Mouse (Mus musculus): ENCODE results near the gene Hsd17b13. TPM values are rescaled to one million over a fixed set of nuclear protein-coding genes. Genes with fewer than 3 reads are reported as not detected.

The Hsd17b13 gene
- polyA plus RNA-seq, 1 experiment from 2014 or later, result not detected

GRCm38 (mm10) chr5:103926398-103926797, 50.8 kb downstream of the Hsd17b13 start:
- H3K4me3 ChIP-seq (ENCODE audit: low read depth, low read length), result no peak overlapping the region
- no peaks in the 10 kb centered on the region for H3K36me3 ChIP-seq (ENCODE audit: control insufficient read depth, insufficient read depth, low read length)
- 71% methylated on average over 12 of the region's 12 CpGs for WGBS
- no peaks in the 10 kb centered on the region for H3K27me3 ChIP-seq (ENCODE audit: control insufficient read depth, insufficient read depth, low read length)
- DNase-seq (ENCODE audit: low spot score) (peak; percentile 58), ATAC-seq (ENCODE audit: insufficient number of reproducible peaks, low FRiP score, low TSS enrichment, low read depth) (no peak)
- H3K4me1 ChIP-seq (ENCODE audit: control insufficient read depth, insufficient read depth, low read length), result no peaks in the 10 kb centered on the region
- H3K27ac ChIP-seq (replicated peaks; ENCODE audit: low read depth, low read length), result no peak overlapping the region
- no peaks in the 10 kb centered on the region for H3K9me3 ChIP-seq (ENCODE audit: control insufficient read depth, low read length)
- H3K4me2 ChIP-seq (ENCODE audit: low read depth, severe bottlenecking), result no peak overlapping the region
- no peak overlapping the region for H3K9ac ChIP-seq (ENCODE audit: low read length)

- Histone ChIP-seq H3K4me2 (ENCODE audit: low read depth, severe bottlenecking) (no peak overlapping the region), H3K9ac (ENCODE audit: low read length) (no peak overlapping the region), H3K9me3 (ENCODE audit: control insufficient read depth, low read length) (no peaks in the 10 kb centered on the region), H3K36me3 (ENCODE audit: control insufficient read depth, insufficient read depth, low read length) (no peaks in the 10 kb centered on the region), H3K27ac (replicated peaks; ENCODE audit: low read depth, low read length) (no peak overlapping the region), H3K27me3 (ENCODE audit: control insufficient read depth, insufficient read depth, low read length) (no peaks in the 10 kb centered on the region), H3K4me3 (ENCODE audit: low read depth, low read length) (no peak overlapping the region), H3K4me1 (ENCODE audit: control insufficient read depth, insufficient read depth, low read length) (no peaks in the 10 kb centered on the region)
- WGBS, result 90% methylated on average over 2 of the region's 2 CpGs
- no peak for ATAC-seq (ENCODE audit: insufficient number of reproducible peaks, low FRiP score, low TSS enrichment, low read depth)
- DNase-seq (ENCODE audit: low spot score), result no peak
Observed at GRCm38 (mm10) chr5:103923755-103924154, 53.5 kb downstream of the Hsd17b13 start.

DNA sequence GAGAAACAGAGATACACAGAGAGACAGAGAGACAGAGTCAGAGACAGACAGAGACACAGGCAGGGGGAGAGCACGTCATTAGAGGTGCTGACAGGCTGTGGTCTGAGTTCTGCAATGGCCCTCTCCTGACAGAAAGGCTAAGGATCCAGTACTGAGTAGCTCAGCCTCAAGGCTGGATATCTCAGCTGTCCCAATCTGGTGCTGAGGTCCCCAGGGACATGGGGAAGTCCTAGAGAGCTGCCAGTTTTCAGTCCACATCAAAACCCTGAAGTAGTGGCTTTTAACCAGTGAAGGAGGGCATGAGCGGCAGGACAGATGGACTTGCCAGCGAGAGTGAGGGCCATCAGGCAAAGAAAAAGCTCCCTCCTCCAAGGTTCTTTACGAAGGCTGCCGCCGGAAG, 54.1 kb downstream of the Hsd17b13 start:
- ATAC-seq (ENCODE audit: insufficient number of reproducible peaks, low FRiP score, low TSS enrichment, low read depth) (no peak), DNase-seq (ENCODE audit: low spot score) (no peak)
- H3K9ac ChIP-seq (ENCODE audit: low read length), result no peak overlapping the region
- no peaks in the 10 kb centered on the region for H3K36me3 ChIP-seq (ENCODE audit: control insufficient read depth, insufficient read depth, low read length)
- WGBS, result 78% methylated on average over 6 of the region's 6 CpGs
- no peak overlapping the region for H3K27ac ChIP-seq (replicated peaks; ENCODE audit: low read depth, low read length)
- no peaks in the 10 kb centered on the region for H3K27me3 ChIP-seq (ENCODE audit: control insufficient read depth, insufficient read depth, low read length)
- H3K9me3 ChIP-seq (ENCODE audit: control insufficient read depth, low read length), result no peaks in the 10 kb centered on the region
- H3K4me3 ChIP-seq (ENCODE audit: low read depth, low read length), result no peak overlapping the region
- H3K4me2 ChIP-seq (ENCODE audit: low read depth, severe bottlenecking), result no peak overlapping the region
- H3K4me1 ChIP-seq (ENCODE audit: control insufficient read depth, insufficient read depth, low read length), result no peaks in the 10 kb centered on the region

GRCm38 (mm10) chr5:103922436-103922835, 54.8 kb downstream of the Hsd17b13 start:
- no peaks in the 10 kb centered on the region for H3K36me3 ChIP-seq (ENCODE audit: control insufficient read depth, insufficient read depth, low read length)
- H3K4me2 ChIP-seq (ENCODE audit: low read depth, severe bottlenecking), result no peak overlapping the region
- WGBS, result 83% methylated on average over 5 of the region's 5 CpGs
- no peak overlapping the region for H3K4me3 ChIP-seq (ENCODE audit: low read depth, low read length)
- H3K27ac ChIP-seq (replicated peaks; ENCODE audit: low read depth, low read length), result no peak overlapping the region
- no peak overlapping the region for H3K9ac ChIP-seq (ENCODE audit: low read length)
- H3K9me3 ChIP-seq (ENCODE audit: control insufficient read depth, low read length), result no peaks in the 10 kb centered on the region
- DNase-seq (ENCODE audit: low spot score) (no peak), ATAC-seq (ENCODE audit: insufficient number of reproducible peaks, low FRiP score, low TSS enrichment, low read depth) (no peak)
- no peaks in the 10 kb centered on the region for H3K27me3 ChIP-seq (ENCODE audit: control insufficient read depth, insufficient read depth, low read length)
- no peaks in the 10 kb centered on the region for H3K4me1 ChIP-seq (ENCODE audit: control insufficient read depth, insufficient read depth, low read length)

- H3K36me3 ChIP-seq (ENCODE audit: control insufficient read depth, insufficient read depth, low read length), result no peaks in the 10 kb centered on the region
- H3K27ac ChIP-seq (replicated peaks; ENCODE audit: low read depth, low read length), result no peak overlapping the region
- no peaks in the 10 kb centered on the region for H3K27me3 ChIP-seq (ENCODE audit: control insufficient read depth, insufficient read depth, low read length)
- H3K4me2 ChIP-seq (ENCODE audit: low read depth, severe bottlenecking), result no peak overlapping the region
- 80% methylated on average over 4 of the region's 4 CpGs for WGBS
- H3K4me3 ChIP-seq (ENCODE audit: low read depth, low read length), result no peak overlapping the region
- DNase-seq (ENCODE audit: low spot score) (no peak), ATAC-seq (ENCODE audit: insufficient number of reproducible peaks, low FRiP score, low TSS enrichment, low read depth) (no peak)
- H3K4me1 ChIP-seq (ENCODE audit: control insufficient read depth, insufficient read depth, low read length), result peaks cover 5% of the 10 kb centered on the region; the same call in 1 of the 2 replicates
- no peaks in the 10 kb centered on the region for H3K9me3 ChIP-seq (ENCODE audit: control insufficient read depth, low read length)
- H3K9ac ChIP-seq (ENCODE audit: low read length), result no peak overlapping the region
Observed at GRCm38 (mm10) chr5:103919497-103919896, 57.7 kb downstream of the Hsd17b13 start.

DNA sequence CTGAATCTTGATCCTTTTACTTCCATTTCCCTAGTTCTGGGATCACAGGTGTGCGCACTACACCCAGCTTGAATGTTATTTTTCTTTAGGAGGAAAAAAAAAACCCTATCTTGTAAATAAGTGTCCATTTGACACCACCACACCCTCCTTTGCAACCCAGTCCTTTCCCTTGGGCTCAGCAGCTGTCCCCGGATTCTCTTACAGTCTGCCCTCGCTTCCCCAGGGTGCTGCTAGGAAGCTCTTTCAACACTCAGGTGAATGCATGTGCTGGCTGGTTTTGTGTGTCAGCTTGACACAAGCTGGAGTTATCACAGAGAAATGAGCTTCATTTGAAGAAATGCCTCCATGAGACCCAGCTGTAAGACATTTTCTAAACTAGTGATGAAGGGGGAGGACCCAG, 59.0 kb downstream of the Hsd17b13 start:
- Histone ChIP-seq H3K4me3 (ENCODE audit: low read depth, low read length) (no peak overlapping the region), H3K4me2 (ENCODE audit: low read depth, severe bottlenecking) (no peak overlapping the region), H3K36me3 (ENCODE audit: control insufficient read depth, insufficient read depth, low read length) (no peaks in the 10 kb centered on the region), H3K27me3 (ENCODE audit: control insufficient read depth, insufficient read depth, low read length) (no peaks in the 10 kb centered on the region), H3K9me3 (ENCODE audit: control insufficient read depth, low read length) (no peaks in the 10 kb centered on the region), H3K27ac (replicated peaks; ENCODE audit: low read depth, low read length) (no peak overlapping the region), H3K9ac (ENCODE audit: low read length) (no peak overlapping the region), H3K4me1 (ENCODE audit: control insufficient read depth, insufficient read depth, low read length) (peaks cover 5% of the 10 kb centered on the region; the same call in 1 of the 2 replicates)
- 67% methylated on average over 3 of the region's 3 CpGs for WGBS
- ATAC-seq (ENCODE audit: insufficient number of reproducible peaks, low FRiP score, low TSS enrichment, low read depth) (no peak), DNase-seq (ENCODE audit: low spot score) (no peak)

DNA sequence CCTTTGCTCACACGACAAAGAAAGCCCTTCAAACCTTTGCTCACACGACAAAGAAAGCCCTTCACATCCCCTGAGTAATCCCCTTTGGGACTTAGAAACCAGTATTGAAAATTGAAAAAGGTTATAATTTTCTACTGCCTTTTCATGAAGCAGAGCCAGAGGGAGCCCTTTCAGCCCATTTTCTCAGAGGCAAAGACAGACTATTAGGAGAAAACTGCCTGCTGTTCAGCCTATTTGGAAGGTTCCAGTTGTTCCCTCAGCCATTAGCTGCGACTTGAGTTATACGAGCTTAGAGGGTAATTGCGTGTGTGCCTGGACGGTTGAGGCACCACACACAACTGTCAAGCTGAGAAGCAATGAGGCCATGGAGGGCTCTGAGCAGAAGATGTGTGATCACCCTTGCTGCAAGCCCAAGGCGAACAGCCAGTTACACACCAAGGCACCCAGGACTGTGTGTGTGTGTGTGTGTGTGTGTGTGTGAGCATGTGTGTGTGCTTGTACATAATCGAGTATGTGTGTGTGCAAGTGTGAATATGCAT, 59.8 kb downstream of the Hsd17b13 start:
- DNase-seq (ENCODE audit: low spot score) (no peak), ATAC-seq (ENCODE audit: insufficient number of reproducible peaks, low FRiP score, low TSS enrichment, low read depth) (no peak)
- WGBS, result 44% methylated on average over 8 of the region's 8 CpGs
- no peak overlapping the region for H3K27ac ChIP-seq (replicated peaks; ENCODE audit: low read depth, low read length)
- H3K9ac ChIP-seq (ENCODE audit: low read length), result no peak overlapping the region
- H3K36me3 ChIP-seq (ENCODE audit: control insufficient read depth, insufficient read depth, low read length), result no peaks in the 10 kb centered on the region
- H3K9me3 ChIP-seq (ENCODE audit: control insufficient read depth, low read length), result no peaks in the 10 kb centered on the region
- H3K27me3 ChIP-seq (ENCODE audit: control insufficient read depth, insufficient read depth, low read length), result no peaks in the 10 kb centered on the region
- H3K4me3 ChIP-seq (ENCODE audit: low read depth, low read length), result no peak overlapping the region
- peaks cover 5% of the 10 kb centered on the region; the same call in 1 of the 2 replicates for H3K4me1 ChIP-seq (ENCODE audit: control insufficient read depth, insufficient read depth, low read length)
- H3K4me2 ChIP-seq (ENCODE audit: low read depth, severe bottlenecking), result no peak overlapping the region

- WGBS, result 45% methylated on average over 12 of the region's 12 CpGs
- H3K36me3 ChIP-seq (ENCODE audit: control insufficient read depth, insufficient read depth, low read length), result no peaks in the 10 kb centered on the region
- DNase-seq (ENCODE audit: low spot score) (no peak), ATAC-seq (ENCODE audit: insufficient number of reproducible peaks, low FRiP score, low TSS enrichment, low read depth) (no peak; the same call in 1 of the 2 replicates)
- H3K27me3 ChIP-seq (ENCODE audit: control insufficient read depth, insufficient read depth, low read length), result no peaks in the 10 kb centered on the region
- H3K9me3 ChIP-seq (ENCODE audit: control insufficient read depth, low read length), result no peaks in the 10 kb centered on the region
- no peak overlapping the region for H3K27ac ChIP-seq (replicated peaks; ENCODE audit: low read depth, low read length)
- H3K9ac ChIP-seq (ENCODE audit: low read length), result no peak overlapping the region
- H3K4me3 ChIP-seq (ENCODE audit: low read depth, low read length), result no peak overlapping the region
- peaks cover 5% of the 10 kb centered on the region; the same call in 1 of the 2 replicates for H3K4me1 ChIP-seq (ENCODE audit: control insufficient read depth, insufficient read depth, low read length)
- H3K4me2 ChIP-seq (ENCODE audit: low read depth, severe bottlenecking), result no peak overlapping the region
Observed at GRCm38 (mm10) chr5:103916595-103917356, 60.4 kb downstream of the Hsd17b13 start.

Data from limb, embryonic 11.5 days (tissue).